Mouse (Mus musculus) left cerebral cortex, postnatal 14 days (tissue): ENCODE data around the gene Gm20662. TPM values are rescaled to one million over a fixed set of nuclear protein-coding genes. Genes with fewer than 3 reads are reported as not detected.
A peak's percentile ranks its signal among the peaks of the same experiment; 100 is the strongest.

Source experiments
- DNase-seq, 2 experiments: peaks; one replicate each; pipeline ENCODE4 v3.0.0; 2021 to 2022; ENCODE audit warnings: low spot score in 2 of 2, mixed read lengths in 1 of 2
- intact Hi-C: fragments of 180-260 bp; cut with DNase I; formaldehyde crosslinking; loops from one replicate; pipeline ENCODE4 v1.15.1; 2025
- total RNA-seq, 2 experiments: library from RNA; stranded (reverse); gene quantifications; 2 replicates each; pipeline ENCODE4 v1.2.3; 2021

Gm20662 gene
- total RNA-seq, 2 experiments from 2014 or later, result 2.1 to 3.2 TPM

DNA sequence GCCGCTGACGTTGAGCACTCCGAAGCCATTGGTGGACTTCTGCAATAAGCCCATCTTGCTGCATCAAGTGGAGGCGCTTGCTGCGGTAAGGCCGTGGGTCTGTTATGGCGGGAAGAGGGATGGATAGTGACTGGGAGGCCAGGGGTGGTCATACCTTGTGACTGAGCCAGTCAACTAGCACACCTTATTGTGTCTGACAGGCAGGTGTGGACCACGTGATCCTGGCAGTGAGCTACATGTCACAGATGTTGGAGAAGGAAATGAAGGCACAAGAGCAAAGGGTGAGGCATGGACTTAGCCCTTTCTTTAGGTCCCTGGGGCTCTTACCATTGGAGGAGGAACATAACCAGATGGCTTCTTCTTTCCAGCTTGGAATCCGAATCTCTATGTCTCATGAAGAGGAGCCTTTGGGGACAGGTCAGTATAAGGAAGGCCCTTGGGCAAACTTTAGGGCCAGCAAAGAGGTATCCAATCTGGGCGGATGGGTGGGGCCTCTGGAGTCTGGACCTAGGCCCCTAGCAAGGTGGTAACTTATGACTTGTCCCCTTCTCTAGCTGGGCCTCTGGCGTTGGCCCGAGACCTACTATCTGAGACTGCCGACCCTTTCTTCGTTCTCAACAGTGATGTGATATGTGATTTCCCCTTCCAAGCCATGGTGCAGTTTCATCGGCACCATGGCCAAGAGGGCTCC lies 53.6 kb downstream of the Gm20662 start:
- no peak for DNase-seq
- intact Hi-C loops, result loop anchor here (5.0 kb wide), 2 partner anchors 87 to 147 kb away; no protein-coding TSS in a partner anchor

DNA sequence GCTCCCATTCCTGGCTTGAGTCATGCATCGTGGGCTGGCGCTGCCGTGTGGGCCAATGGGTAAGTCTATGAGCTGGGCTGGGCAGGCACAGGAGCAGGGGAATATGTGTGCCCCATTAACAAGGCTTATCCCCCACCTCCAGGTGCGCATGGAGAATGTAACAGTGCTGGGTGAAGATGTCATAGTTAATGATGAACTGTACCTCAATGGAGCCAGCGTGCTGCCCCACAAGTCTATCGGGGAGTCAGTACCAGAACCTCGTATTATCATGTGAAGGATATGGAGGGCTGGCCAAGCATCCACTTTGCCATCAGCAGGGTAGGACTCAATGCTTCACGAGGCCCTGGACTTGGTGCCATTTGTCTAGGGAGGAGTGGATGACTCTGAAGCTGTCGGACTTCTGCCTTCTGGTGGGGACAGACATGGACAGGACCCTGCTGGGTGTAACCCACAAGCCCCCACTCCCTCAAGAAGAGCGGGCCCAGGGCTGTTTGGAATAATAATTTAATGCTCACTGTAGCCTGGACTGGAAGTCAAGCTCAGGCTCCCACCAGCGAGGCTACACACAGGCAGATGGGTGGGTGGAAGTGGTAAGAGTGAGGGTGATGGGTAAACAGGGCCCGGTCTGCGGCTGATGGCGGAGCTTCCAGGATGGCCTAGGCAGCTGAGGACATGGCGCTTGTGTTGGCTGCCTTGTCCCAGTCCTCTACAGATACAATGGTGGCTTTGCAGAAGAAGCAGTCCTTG lies 55.2 kb downstream of the Gm20662 start:
- intact Hi-C loops, result loop anchor here (5.0 kb wide), 1 partner anchor 149 kb away; no protein-coding TSS in a partner anchor
- no peak for DNase-seq

DNA sequence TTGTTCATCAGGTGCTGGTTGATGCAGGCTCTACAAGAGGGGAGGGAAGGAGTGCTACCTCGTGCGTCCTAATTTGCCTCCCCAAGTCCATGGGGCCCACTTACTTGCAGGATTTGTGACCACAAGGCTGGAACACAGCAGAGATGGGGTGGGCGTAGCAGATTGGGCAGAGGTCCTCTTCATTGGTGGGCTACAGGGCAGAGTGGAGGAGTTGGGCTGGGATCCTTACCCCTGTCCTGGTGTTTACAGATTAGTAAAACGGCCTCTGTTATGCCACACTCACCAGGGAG lies 55.7 kb downstream of the Gm20662 start:
- intact Hi-C loops, result loop anchor here (5.0 kb wide), 1 partner anchor 150 kb away; no protein-coding TSS in a partner anchor
- no peak for DNase-seq

DNA sequence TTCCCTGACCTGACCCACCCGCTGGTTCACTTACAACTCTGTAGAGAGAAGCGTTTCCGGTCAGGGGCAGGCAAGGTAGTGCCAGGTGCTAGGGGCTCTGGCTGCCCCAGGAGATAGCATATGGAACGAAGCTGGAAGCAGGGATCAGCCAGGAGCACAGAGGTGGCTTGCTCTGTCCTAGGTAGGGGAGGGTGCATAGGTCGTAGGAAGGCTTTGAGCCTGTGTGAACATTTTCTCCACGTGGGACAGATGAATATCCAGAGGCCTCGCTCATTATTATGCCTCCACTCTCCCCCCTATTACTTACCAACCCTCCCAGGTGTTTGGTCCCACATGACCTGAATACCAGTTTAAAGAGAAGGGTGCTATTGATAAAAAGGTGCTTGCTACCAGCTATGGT lies 56.3 kb downstream of the Gm20662 start:
- no peak for DNase-seq
- intact Hi-C loops, result loop anchor here (5.0 kb wide), 1 partner anchor 150 kb away; no protein-coding TSS in a partner anchor

DNA sequence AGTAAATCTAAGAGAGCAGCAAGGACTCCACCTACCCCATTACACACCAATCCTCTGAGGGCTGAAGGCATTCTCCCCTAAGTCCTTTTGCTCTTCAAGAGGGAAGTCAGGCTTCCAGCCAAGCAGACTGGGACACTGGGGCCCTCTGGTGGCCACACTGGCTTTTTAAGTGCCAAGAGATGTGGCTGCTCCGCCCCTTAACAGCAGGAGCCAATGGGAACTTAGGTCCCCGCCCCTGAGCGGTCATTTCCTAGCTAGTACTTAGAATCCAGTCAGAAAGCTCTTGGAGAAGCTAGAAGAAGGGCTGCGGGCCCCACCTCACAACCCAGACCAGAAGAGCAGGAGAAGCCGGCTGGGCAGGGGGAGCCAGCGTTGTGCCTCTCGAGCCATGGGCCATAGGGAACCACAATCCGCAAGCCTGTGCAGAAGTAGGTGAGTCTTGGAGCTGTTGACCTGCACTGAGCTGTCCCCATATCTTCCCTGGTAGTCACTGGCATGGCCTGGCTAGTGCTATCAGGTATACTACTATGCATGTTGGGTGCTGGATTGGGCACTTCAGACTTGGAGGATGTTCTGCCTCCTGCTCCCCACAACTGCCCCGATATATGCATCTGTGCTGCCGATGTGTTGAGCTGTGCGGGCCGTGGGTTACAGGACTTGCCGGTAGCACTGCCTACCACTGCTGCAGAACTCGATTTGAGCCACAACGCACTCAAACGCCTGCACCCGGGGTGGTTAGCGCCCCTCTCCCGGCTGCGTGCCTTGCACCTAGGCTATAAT lies 56.9 kb downstream of the Gm20662 start, which contains the start of gene Amigo3:
Gene Amigo3 (plus strand): TSS at position 275 of the 780 bp plus-strand sequence.
- intact Hi-C loops, result loop anchor here (5.0 kb wide), 1 partner anchor 151 kb away; no protein-coding TSS in a partner anchor

DNA sequence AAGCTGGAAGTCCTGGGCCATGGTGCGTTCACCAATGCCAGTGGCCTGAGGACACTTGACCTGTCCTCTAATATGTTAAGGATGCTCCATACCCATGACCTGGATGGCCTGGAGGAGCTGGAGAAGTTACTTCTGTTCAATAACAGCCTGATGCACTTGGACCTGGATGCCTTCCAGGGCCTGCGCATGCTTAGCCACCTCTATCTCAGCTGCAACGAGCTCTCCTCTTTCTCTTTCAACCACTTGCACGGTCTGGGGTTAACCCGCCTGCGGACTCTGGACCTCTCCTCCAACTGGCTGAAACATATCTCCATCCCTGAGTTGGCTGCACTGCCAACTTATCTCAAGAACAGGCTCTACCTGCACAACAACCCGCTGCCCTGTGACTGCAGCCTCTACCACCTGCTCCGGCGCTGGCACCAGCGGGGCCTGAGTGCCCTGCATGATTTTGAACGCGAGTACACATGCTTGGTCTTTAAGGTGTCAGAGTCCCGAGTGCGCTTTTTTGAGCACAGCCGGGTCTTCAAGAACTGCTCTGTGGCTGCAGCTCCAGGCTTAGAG lies 57.6 kb downstream of the Gm20662 start:
- intact Hi-C loops, result loop anchor here (5.0 kb wide), 1 partner anchor 151 kb away; no protein-coding TSS in a partner anchor
- DNase-seq, result no peak

More for the DNA sequence above, 56.9 kb downstream of the Gm20662 start, which contains the start of gene Amigo3:
- peak; percentile 99 for DNase-seq

DNA sequence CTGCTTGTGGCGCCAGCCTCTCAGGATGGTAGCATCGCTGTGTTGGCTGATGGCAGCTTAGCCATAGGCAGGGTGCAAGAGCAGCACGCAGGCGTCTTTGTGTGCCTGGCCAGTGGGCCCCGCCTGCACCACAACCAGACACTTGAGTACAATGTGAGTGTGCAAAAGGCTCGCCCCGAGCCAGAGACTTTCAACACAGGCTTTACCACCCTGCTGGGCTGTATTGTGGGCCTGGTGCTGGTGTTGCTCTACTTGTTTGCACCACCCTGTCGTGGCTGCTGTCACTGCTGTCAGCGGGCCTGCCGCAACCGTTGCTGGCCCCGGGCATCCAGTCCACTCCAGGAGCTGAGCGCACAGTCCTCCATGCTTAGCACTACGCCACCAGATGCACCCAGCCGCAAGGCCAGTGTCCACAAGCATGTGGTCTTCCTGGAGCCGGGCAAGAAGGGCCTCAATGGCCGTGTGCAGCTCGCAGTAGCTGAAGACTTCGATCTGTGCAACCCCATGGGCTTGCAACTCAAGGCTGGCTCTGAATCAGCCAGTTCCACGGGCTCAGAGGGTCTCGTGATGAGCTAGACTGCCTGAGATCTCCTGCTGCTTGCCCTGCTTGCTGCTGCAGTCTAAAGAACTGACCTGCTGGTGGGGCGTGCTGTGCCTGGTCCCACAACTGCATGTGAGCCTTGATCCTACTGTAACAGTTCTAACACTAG lies 58.3 kb downstream of the Gm20662 start:
- intact Hi-C loops, result loop anchor here (5.0 kb wide), 1 partner anchor 152 kb away; no protein-coding TSS in a partner anchor
- no peak for DNase-seq

DNA sequence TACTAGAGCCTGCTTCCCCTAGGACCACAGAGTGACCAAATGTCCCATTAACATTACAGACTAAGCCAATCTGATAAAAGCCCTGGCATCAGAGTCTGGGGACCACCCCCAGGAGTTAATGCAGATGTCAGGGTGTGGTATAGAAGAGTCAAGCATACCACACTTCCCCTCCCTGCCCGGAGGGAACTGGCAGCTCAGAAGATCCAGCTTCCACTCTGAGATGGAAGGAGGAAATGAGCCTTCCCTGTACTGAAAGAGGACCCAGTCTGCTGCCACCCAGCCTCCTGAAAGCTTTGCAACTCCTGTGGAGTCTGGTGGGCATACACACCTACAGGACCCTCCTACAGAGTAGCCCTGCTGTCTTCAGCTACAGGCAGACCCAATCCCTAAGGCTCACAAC lies 58.9 kb downstream of the Gm20662 start:
- no peak for DNase-seq
- intact Hi-C loops, result no loop called here

DNA sequence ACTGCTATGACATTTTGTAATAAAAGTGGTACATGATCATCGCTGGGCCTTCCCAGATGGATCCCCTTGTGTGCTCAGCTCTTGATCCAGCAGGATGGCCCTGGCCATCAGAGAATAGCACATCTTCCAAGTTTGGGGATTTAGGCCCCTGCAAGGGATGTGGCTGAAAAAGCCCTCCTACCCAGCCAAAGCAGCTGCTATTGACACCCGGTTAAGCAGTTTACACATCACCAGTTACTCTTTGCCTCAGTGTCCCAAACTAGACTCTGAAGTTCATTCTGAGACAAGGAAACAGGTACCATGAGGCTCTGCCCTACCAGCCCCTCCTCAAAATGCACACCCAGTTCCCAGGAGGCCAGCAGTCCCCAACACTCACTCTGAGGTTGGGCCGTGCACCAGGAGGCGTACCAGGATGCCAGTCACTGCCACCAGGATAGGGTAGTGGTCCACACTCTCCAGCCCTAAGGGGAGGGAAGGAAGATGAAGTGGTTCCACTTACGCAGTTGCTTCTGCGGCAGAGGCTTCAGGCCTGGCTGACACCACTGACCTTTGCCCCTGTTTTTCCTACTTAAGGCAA lies 59.6 kb downstream of the Gm20662 start:
- no peak for DNase-seq
- intact Hi-C loops, result no loop called here

DNA sequence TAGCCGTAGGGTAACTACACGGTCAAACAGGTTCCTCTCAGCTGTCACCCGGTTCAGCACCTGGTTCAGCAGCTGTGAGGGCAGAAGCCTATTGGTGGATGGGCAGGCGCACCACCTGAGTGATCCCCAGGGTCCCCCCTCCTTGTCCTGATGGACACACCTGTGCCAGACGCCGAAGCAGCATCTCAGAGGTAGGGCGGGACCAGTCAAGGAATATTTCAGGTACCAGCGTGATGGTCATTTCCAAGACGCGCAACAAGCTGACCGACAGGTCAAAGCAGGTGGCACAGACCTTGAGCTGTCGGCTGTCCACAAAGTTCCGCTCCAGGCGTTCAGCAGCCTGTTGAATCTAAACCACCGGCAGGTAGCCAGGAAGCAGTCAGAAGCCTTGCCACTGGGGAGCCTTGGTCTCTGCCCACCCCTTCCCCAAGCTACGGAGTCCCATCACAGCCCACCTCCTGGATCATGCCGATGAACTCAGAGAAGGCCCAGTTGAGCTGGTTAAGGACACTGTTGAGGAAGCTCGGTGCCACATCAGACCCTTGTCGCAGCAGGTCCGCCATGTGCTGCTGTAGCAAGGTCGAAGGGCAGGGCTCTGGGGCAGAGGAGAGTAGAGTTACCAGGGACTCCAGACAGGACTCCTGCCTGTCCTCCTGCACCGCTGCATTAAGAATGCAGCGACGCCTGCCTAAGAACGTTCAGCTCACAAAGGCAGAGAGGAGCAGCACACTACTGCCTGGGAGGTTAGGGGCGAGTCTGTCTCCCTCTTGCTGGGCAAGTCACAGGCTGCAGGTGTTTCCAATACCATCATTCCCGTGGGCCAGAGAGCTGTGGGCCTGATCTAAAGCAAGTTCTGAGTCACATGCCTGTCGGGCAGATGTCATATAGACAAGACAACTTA lies 60.5 kb downstream of the Gm20662 start:
- intact Hi-C loops, result no loop called here
- DNase-seq, result no peak

DNA sequence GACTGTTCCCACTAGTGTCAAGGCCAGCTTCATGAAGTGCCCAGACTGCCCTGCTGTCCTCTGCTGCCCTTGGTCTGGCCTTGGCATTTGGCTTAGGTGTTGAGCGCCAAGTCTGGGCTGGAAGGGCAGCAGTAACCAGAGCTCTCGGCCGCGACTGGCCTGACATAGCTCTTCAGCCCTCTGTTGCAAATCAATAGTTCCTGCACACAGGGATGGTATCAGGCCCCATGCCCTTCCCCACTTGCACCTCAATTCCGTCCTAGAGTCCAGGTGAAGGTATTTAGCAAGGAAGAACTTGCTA lies 61.1 kb downstream of the Gm20662 start:
- intact Hi-C loops, result no loop called here

DNA sequence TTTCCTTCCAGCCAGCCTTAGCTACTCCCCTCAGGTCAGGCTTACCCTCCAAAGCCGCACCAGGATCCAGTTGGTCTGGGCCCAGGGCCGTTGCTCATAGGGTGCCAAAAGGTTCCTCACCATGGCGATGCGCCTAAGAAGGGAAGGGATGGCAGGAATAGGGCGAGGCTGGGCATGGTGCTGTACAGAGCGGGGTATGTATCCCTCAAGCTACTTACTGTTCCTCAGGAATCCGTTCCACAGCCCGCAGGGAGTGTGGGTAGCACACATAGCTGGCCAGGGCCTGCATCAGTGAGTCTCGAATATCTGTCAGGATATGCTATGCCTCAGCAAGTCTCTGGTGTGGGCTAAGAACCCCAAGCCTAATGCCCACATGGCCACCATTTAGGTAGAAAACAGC lies 62.1 kb downstream of the Gm20662 start:
- intact Hi-C loops, result no loop called here
- DNase-seq, result no peak

More for the DNA sequence above, 61.1 kb downstream of the Gm20662 start:
- no peak for DNase-seq

DNA sequence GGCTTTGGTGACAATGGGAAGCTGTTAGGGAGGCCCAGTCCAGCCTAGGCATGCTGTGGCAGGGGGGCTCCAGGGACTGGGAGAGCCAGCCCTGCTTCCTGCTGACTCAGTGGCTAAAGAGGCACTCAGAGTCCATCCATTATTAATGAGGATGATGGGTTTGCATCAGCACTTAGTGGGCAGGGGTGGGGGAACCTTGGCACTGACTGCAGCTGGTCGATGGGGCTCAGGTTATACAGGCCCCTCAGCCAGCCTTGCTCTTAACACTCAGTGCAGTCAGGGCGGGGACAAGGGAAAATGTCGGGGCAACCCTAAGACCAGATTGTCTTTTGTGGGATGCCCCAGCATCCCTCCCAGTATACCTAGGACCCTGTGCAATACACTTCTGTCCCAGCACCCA lies 66.0 kb downstream of the Gm20662 start:
- intact Hi-C loops, result no loop called here
- DNase-seq, result no peak

DNA sequence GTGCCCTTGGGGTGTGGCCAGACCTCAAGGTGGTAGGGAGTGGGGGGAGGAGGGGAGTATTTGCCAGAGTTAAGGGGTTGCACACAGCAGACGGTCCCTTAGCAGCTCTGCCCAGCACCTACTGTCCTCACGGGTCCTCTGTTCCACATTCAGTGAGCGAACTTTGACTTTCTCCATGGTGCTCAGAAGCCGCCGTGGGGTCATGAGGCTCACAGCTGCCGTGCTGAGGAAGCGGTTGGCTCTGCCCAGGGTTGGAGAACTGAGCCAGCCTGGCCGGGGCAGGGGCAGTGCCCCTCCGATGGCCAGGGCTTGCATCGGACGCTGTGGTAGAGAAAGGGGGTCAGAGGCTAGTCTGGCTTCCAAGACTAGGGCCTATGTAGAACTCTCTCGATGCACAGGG lies 67.2 kb downstream of the Gm20662 start:
- intact Hi-C loops, result no loop called here
- no peak for DNase-seq

DNA sequence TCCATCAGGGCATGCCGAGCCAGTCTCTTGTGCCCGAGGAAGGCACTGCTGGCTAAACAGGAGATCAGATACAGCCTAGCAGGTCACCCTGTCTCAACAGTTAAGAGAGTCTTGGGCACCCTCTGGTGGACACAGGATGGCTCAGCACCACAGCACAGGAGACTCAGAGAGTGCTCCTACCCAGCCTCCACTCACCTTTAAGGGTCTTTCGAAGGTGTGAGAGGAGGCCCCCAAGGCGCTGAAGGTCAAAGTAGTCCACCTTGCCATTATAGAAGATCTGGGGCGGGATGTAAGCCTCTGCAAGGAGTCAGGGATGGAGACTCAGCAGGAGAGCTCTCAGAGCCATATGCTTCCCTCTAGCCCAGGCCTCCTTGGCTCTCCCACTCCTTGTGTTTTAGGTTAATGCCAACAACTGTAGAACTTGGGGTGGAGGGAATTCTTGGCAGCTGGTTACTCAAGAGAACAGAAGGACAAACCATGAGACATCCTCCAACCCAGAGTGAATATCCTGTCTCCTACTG lies 69.4 kb downstream of the Gm20662 start:
- intact Hi-C loops, result loop anchor here (5.0 kb wide), 1 partner anchor 163 kb away; no protein-coding TSS in a partner anchor

DNA sequence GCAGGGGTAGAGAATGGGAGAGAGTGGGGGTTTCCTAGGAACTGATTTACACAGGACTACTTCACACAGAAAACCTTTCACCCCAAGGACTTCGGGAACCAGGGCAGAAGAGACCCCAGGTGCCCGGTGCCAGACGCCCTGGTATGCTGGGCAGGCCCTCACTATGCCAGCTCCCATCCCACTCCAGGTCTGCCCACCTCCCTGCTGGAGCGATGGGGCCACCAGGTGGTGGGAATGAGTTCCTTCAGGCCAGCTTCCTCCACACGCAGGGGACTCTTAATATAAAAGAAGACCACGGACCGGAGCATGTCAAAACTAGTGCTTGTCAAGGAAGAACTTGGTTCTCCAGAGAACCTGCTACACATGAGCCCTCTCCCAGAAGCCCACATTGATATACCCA lies 71.0 kb downstream of the Gm20662 start:
- intact Hi-C loops, result loop anchor here (5.0 kb wide), 1 partner anchor 165 kb away; no protein-coding TSS in a partner anchor
- no peak for DNase-seq

More for the DNA sequence above, 69.4 kb downstream of the Gm20662 start:
- peak; percentile 79 to 82 for DNase-seq

DNA sequence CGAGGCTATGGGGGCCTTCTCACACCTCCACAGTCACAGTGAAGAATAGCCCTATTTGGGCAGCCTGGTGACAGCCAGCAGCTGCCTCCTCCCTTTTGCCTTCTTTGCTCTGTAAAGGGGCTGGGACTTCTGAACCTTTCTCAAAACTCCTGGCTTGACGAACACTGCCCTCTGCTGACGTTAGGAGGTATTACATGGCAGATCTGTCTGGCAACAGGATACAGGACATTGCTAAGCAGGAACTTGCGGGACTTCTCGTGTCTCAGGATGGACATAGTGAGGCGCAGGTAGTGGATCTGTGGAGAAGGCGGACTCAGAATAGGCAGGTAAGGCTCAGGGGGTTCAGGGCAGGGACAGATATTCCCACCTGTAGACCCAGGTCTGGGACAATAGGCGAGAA lies 71.8 kb downstream of the Gm20662 start:
- intact Hi-C loops, result loop anchor here (5.0 kb wide), 1 partner anchor 166 kb away; no protein-coding TSS in a partner anchor
- peak; percentile 88 to 89 for DNase-seq
